Mouse (Mus musculus) myocyte (in vitro differentiated cells): Measurements from ENCODE around the gene Igsf9b.

ENCODE experiments used
- E2F4 ChIP-seq: IDR thresholded peaks from one replicate; pipeline ENCODE4 v1.6.1; 2011; ENCODE audit warnings: mild to moderate bottlenecking, control low read depth, moderate library complexity; ENCODE audit not compliant: insufficient read depth
- MAX ChIP-seq: IDR thresholded peaks from one replicate; pipeline ENCODE4 v1.6.1; 2011; ENCODE audit warnings: low read depth, mild to moderate bottlenecking, control low read depth
- MYOD1 ChIP-seq, 3 experiments: IDR thresholded peaks; one replicate each; pipeline ENCODE4 v1.6.1; 2011; ENCODE audit warnings: control low read depth in 2 of 3, low read depth in 2 of 3, mild to moderate bottlenecking in 2 of 3, moderate library complexity in 1 of 3; ENCODE audit not compliant: insufficient read length in 2 of 3, control insufficient read depth in 1 of 3
- POLR2A ChIP-seq: IDR thresholded peaks from one replicate; pipeline ENCODE4 v1.6.1; 2011; ENCODE audit warnings: low read depth, mild to moderate bottlenecking, control low read depth, moderate library complexity; ENCODE audit not compliant: insufficient read length

DNA sequence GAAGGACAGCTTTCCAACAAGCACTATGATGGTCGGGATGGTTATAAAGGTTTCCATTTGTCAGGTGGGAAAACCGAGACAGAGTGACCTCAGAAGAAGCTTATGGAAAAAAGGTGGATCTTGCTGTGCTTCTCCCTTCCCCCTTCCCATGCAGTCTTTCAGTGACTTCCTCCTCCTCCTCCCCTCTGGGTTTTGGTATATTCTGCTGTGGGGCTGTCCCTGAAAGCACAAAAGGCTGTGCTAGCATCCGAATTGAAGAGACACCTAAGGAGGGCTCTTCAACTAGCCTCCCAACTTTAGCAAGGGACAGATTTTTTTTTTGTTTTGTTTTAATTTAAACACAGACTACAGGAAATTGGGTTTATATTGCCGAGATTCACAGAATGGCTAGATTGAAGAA is 1.7 kb downstream of the Igsf9b start:
- TF ChIP-seq MAX (no peak), E2F4 (no peak), POLR2A (no peak), MYOD1 (IDR thresholded peaks at IDR 0.05; ENCODE audit: control insufficient read depth in 1 of 3, insufficient read length in 2 of 3, low read depth in 2 of 3) (no peak)
